Mouse (Mus musculus) lung, postnatal 0 days (tissue): ENCODE results near the gene Clstn2.

Experiments used
- CTCF ChIP-seq: IDR thresholded peaks from 2 replicates; pipeline ENCODE4 v1.5.1; 2016; ENCODE audit warnings: antibody characterized with exemption, mild to moderate bottlenecking
- EP300 ChIP-seq: IDR thresholded peaks from 2 replicates; pipeline ENCODE4 v1.6.1; 2016; ENCODE audit warnings: antibody characterized with exemption, mild to moderate bottlenecking, control low read depth

DNA sequence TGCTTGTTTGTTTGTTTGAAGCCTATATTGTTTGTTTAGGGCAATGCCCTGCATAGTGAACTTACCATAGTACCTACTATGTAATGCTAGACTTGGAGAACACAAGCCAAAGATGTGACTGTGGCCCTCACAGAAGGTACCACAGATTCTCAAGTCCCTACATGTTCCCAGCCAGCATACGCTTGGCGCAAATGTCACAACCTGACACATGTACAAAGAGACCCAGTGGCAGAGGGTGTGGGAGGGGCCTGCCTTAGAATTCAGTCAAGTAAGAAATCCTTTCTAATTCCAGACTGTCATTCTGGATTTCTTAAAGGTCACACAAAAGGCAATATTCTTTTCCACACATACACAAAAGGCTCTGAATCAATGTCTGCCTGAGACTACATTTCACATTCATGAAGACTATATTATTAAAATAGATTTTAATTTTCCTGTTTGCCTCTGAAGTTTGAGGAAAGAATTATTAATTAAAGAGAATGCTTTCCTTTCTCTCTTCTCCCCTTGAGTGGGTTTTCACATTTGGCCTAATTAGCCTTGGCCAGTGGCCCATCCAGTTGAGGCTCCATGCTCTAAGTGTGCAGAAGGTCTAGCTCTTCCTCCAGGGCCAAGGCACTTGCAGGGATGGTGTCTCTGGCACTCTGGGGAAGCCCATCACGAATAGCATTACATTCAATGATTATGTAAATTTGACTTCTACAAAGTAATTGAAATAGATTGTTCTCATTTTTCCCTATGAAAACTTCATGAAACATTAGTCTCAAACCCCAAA lies 305.1 kb downstream of the Clstn2 start:
- TF ChIP-seq CTCF: no peak
- TF ChIP-seq EP300: no peak
